Mouse (Mus musculus) kidney, adult 2 months (tissue): Measurements from ENCODE around the gene Jup.

Source experiments
- CTCF ChIP-seq: fragments of 200-500 bp; conservative IDR thresholded peaks from 2 replicates; pipeline ENCODE4 v1.5.1; 2011; ENCODE audit warnings: low read depth, mild to moderate bottlenecking, control low read depth, low read length, moderate library complexity, mixed read lengths; ENCODE audit not compliant: insufficient read depth, insufficient read length
- POLR2A ChIP-seq: fragments of 200-500 bp; IDR thresholded peaks from one replicate; pipeline ENCODE4 v1.6.1; 2011; ENCODE audit warnings: low read depth, low read length, control low read depth

GRCm38 (mm10) chr11:100397600-100398389 is at the start of gene Jup:
- no peak for TF ChIP-seq CTCF
- TF ChIP-seq POLR2A, result peak; percentile 99
